Mouse (Mus musculus) embryonic facial prominence, embryonic 13.5 days (tissue): ENCODE results near the gene 4930447C04Rik. TPM values are rescaled to one million over a fixed set of nuclear protein-coding genes. Genes with fewer than 3 reads are reported as not detected.

Source experiments
- ATAC-seq: fragments of 200-750 bp; cut with Nextera tagmentation; 2 replicates; pipeline ENCODE4 v1.8.0; 2017; ENCODE audit warnings: low read depth; ENCODE audit not compliant: insufficient number of reproducible peaks, insufficient read depth, low FRiP score, low TSS enrichment
- H3K27ac ChIP-seq: fragments of 300-500 bp; sonication (generic); 2 replicates; pipeline ENCODE4 v1.5.1; 2015; ENCODE audit warnings: moderate library complexity, mild to moderate bottlenecking, inconsistent platforms
- H3K27me3 ChIP-seq: fragments of 300-500 bp; sonication (generic); 2 replicates; pipeline ENCODE4 v1.6.1; 2015; ENCODE audit warnings: mild to moderate bottlenecking, inconsistent platforms
- H3K36me3 ChIP-seq: fragments of 300-500 bp; sonication (generic); 2 replicates; pipeline ENCODE4 v1.6.1; 2015; ENCODE audit warnings: mild to moderate bottlenecking, inconsistent platforms
- H3K4me1 ChIP-seq: fragments of 300-500 bp; sonication (generic); 2 replicates; pipeline ENCODE4 v1.6.1; 2015; ENCODE audit warnings: inconsistent platforms
- H3K4me2 ChIP-seq: fragments of 300-500 bp; sonication (generic); 2 replicates; pipeline ENCODE4 v1.6.1; 2015; ENCODE audit warnings: moderate library complexity, mild to moderate bottlenecking, inconsistent platforms
- H3K4me3 ChIP-seq: fragments of 300-500 bp; sonication (generic); 2 replicates; pipeline ENCODE4 v1.5.1; 2015; ENCODE audit warnings: mild to moderate bottlenecking, inconsistent platforms
- H3K9ac ChIP-seq: fragments of 300-500 bp; sonication (generic); 2 replicates; pipeline ENCODE4 v1.6.1; 2015; ENCODE audit warnings: mild to moderate bottlenecking, inconsistent platforms
- H3K9me3 ChIP-seq: fragments of 300-500 bp; sonication (generic); 2 replicates; pipeline ENCODE4 v1.6.1; 2016; ENCODE audit warnings: inconsistent platforms
- WGBS: fragments of 180-500 bp; shearing (Covaris S2); methylation state at CpG from one replicate; pipeline ENCODE4 v1.1.7; 2015; ENCODE audit warnings: mixed read lengths; 5-methylcytosine and 5-hydroxymethylcytosine counted together
- polyA plus RNA-seq: library from polyadenylated mRNA; unstranded; fragments of >200 nt; fragmentation: Nextera tagmentation; extraction: Ambion mirVana; gene quantifications from 2 replicates; pipeline ENCODE4 v1.2.1, GENCODE M21; 2015

Gene 4930447C04Rik
- polyA plus RNA-seq, 1 experiment from 2014 or later, result 9.8 TPM

GRCm38 (mm10) chr12:72834773-72835517, 105.6 kb downstream of the 4930447C04Rik start:
- H3K27ac ChIP-seq, result no peak overlapping the region
- no peaks in the 10 kb centered on the region for H3K9me3 ChIP-seq
- H3K36me3 ChIP-seq, result no peaks in the 10 kb centered on the region
- H3K4me3 ChIP-seq, result no peak overlapping the region
- no peak overlapping the region for H3K9ac ChIP-seq
- no peak for ATAC-seq
- H3K27me3 ChIP-seq, result peaks cover 50% of the 10 kb centered on the region
- WGBS, result 67% methylated on average over 14 of the region's 14 CpGs
- H3K4me2 ChIP-seq, result no peak overlapping the region
- H3K4me1 ChIP-seq, result peaks cover 7% of the 10 kb centered on the region

- Histone ChIP-seq H3K4me2 (peak overlapping the region; percentile 67), H3K4me3 (peak overlapping the region; percentile 36), H3K27ac (no peak overlapping the region), H3K9ac (peak overlapping the region; percentile 57), H3K27me3 (peaks cover 62% of the 10 kb centered on the region), H3K9me3 (no peaks in the 10 kb centered on the region), H3K4me1 (peaks cover 7% of the 10 kb centered on the region), H3K36me3 (no peaks in the 10 kb centered on the region)
- WGBS, result 5% methylated on average over 42 of the region's 42 CpGs
- no peak for ATAC-seq
Observed at GRCm38 (mm10) chr12:72831711-72832432, 108.7 kb downstream of the 4930447C04Rik start.

Other genes with a start within 250 kb of the 4930447C04Rik start
- gene Ppm1a, start 183.3 kb downstream of the 4930447C04Rik start, polyA plus RNA-seq, result 46.6 and 54.8 TPM in 2 replicates
- 0.06 TPM in 1 of 2 replicates, not detected in the other for gene Six6, start 882 bp downstream of the 4930447C04Rik start, polyA plus RNA-seq
- 34.3 and 35.0 TPM in 2 replicates for gene Six1, start 113.1 kb upstream of the 4930447C04Rik start, polyA plus RNA-seq
- 6.5 and 7.2 TPM in 2 replicates for gene Six4, start 172.7 kb upstream of the 4930447C04Rik start, polyA plus RNA-seq
- gene Mnat1, start 182.9 kb upstream of the 4930447C04Rik start, polyA plus RNA-seq, result 34.6 and 35.6 TPM in 2 replicates